Mouse (Mus musculus) midbrain, embryonic 13.5 days (tissue): ENCODE measurements around the gene Tmem50b. TPM values are rescaled to one million over a fixed set of nuclear protein-coding genes. Genes with fewer than 3 reads are reported as not detected.

ENCODE experiments used
- ATAC-seq: fragments of 200-750 bp; cut with Nextera tagmentation; 2 replicates; pipeline ENCODE4 v1.8.0; 2017; ENCODE audit warnings: mild to moderate bottlenecking, moderate TSS enrichment, moderate library complexity
- H3K27ac ChIP-seq: fragments of 300-500 bp; sonication (generic); 2 replicates; pipeline ENCODE4 v1.5.1; 2015; ENCODE audit warnings: inconsistent platforms, mild to moderate bottlenecking, moderate library complexity
- H3K27me3 ChIP-seq: fragments of 300-500 bp; sonication (generic); 2 replicates; pipeline ENCODE4 v1.6.1; 2015; ENCODE audit warnings: mild to moderate bottlenecking, inconsistent platforms
- H3K36me3 ChIP-seq: fragments of 300-500 bp; sonication (generic); 2 replicates; pipeline ENCODE4 v1.6.1; 2015; ENCODE audit warnings: mild to moderate bottlenecking, inconsistent platforms
- H3K4me1 ChIP-seq: fragments of 300-500 bp; sonication (generic); replicated peaks from 2 replicates; pipeline ENCODE4 v1.6.1; 2015; ENCODE audit warnings: inconsistent platforms
- H3K4me2 ChIP-seq: fragments of 300-500 bp; sonication (generic); replicated peaks from 2 replicates; pipeline ENCODE4 v1.6.1; 2015; ENCODE audit warnings: moderate library complexity, mild to moderate bottlenecking, inconsistent platforms
- H3K4me3 ChIP-seq: fragments of 300-500 bp; sonication (generic); replicated peaks from 2 replicates; pipeline ENCODE4 v1.5.1; 2015; ENCODE audit warnings: mild to moderate bottlenecking, inconsistent platforms
- H3K9ac ChIP-seq: fragments of 300-500 bp; sonication (generic); replicated peaks from 2 replicates; pipeline ENCODE4 v1.6.1; 2015; ENCODE audit warnings: mild to moderate bottlenecking, inconsistent platforms
- H3K9me3 ChIP-seq: fragments of 300-500 bp; sonication (generic); 2 replicates; pipeline ENCODE4 v1.6.1; 2016; ENCODE audit warnings: mild to moderate bottlenecking, inconsistent platforms
- WGBS: fragments of 180-500 bp; shearing (Covaris S2); methylation state at CpG from one replicate; pipeline ENCODE4 v1.1.7; 2015; 5-methylcytosine and 5-hydroxymethylcytosine counted together
- polyA plus RNA-seq: library from polyadenylated mRNA; unstranded; fragments of >200 nt; fragmentation: Nextera tagmentation; extraction: Ambion mirVana; gene quantifications from 2 replicates; pipeline ENCODE4 v1.2.1, GENCODE M21; 2015

Tmem50b gene
- polyA plus RNA-seq, 1 experiment from 2014 or later: 55.1 TPM

DNA sequence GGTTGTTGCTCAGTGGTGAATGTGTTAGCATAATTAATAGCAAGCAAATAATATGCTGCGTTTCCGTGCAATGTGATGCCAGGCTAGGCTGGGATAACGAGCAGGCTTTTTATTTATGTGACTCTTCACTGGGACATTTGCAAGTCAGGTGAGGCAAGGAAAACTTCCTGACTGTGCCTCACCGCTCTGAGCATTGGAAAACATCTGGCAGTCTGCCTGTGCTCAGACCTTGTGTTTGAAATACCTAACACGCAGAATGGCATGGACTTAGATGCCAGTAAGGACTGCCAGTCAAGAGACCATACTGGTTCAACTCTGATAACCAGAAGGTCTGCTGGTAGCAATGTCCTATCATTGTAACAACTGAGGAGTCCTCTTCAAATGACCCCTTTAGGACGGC is 7.6 kb upstream of the Tmem50b start:
- no peak for ATAC-seq
- H3K4me3 ChIP-seq: no peak overlapping the region

GRCm38 (mm10) chr16:91601693-91602092 is 4.1 kb upstream of the Tmem50b start:
- H3K9ac ChIP-seq: no peak overlapping the region
- 85% methylated on average over 9 of the region's 9 CpGs for WGBS
- no peak for ATAC-seq
- H3K27ac ChIP-seq: no peak overlapping the region
- no peaks in the 10 kb centered on the region for H3K9me3 ChIP-seq
- peaks cover 2% of the 10 kb centered on the region for H3K4me1 ChIP-seq
- no peaks in the 10 kb centered on the region for H3K36me3 ChIP-seq
- H3K27me3 ChIP-seq: peaks cover 16% of the 10 kb centered on the region
- no peak overlapping the region for H3K4me2 ChIP-seq
- no peak overlapping the region for H3K4me3 ChIP-seq

More for the DNA sequence above, 7.6 kb upstream of the Tmem50b start:
- Histone ChIP-seq H3K9ac (no peak overlapping the region), H3K27me3 (0 out of 2 replicates have a peak, but pooled peaks cover 3% of the 10 kb centered on the region), H3K36me3 (no peaks in the 10 kb centered on the region), H3K9me3 (no peaks in the 10 kb centered on the region), H3K27ac (no peak overlapping the region), H3K4me2 (no peak overlapping the region), H3K4me1 (no peaks in the 10 kb centered on the region)
- 85% methylated on average over 6 of the region's 6 CpGs for WGBS

GRCm38 (mm10) chr16:91601081-91601480 is 3.5 kb upstream of the Tmem50b start:
- Histone ChIP-seq H3K9me3 (no peaks in the 10 kb centered on the region), H3K27me3 (peaks cover 16% of the 10 kb centered on the region), H3K4me1 (peaks cover 7% of the 10 kb centered on the region), H3K4me2 (no peak overlapping the region), H3K36me3 (no peaks in the 10 kb centered on the region), H3K9ac (no peak overlapping the region), H3K4me3 (no peak overlapping the region), H3K27ac (no peak overlapping the region)
- WGBS: 86% methylated on average over 4 of the region's 4 CpGs
- ATAC-seq: no peak

GRCm38 (mm10) chr16:91599242-91599641 is 1.6 kb upstream of the Tmem50b start:
- no peaks in the 10 kb centered on the region for H3K36me3 ChIP-seq
- H3K4me1 ChIP-seq: peaks cover 12% of the 10 kb centered on the region
- no peak overlapping the region for H3K4me3 ChIP-seq
- no peak overlapping the region for H3K9ac ChIP-seq
- no peak overlapping the region for H3K27ac ChIP-seq
- no peak overlapping the region for H3K4me2 ChIP-seq
- peaks cover 16% of the 10 kb centered on the region for H3K27me3 ChIP-seq
- no peak for ATAC-seq
- no peaks in the 10 kb centered on the region for H3K9me3 ChIP-seq

GRCm38 (mm10) chr16:91596779-91597671 is 575 bp downstream of the Tmem50b start:
- Histone ChIP-seq H3K9ac (peak overlapping the region; percentile 84), H3K4me3 (peak overlapping the region; percentile 79), H3K9me3 (no peaks in the 10 kb centered on the region), H3K27ac (peak overlapping the region; percentile 74), H3K27me3 (peaks cover 16% of the 10 kb centered on the region), H3K36me3 (no peaks in the 10 kb centered on the region), H3K4me2 (peak overlapping the region; percentile 88), H3K4me1 (peaks cover 12% of the 10 kb centered on the region)
- peak; percentile 5 for ATAC-seq
- WGBS: under 1% methylated on average over 67 of the region's 75 CpGs

- H3K9ac ChIP-seq: peak overlapping the region; percentile 84; the same call in 1 of the 2 replicates
- H3K27ac ChIP-seq: no peak overlapping the region
- peaks cover 12% of the 10 kb centered on the region for H3K4me1 ChIP-seq
- H3K27me3 ChIP-seq: peaks cover 16% of the 10 kb centered on the region
- peak overlapping the region; percentile 88 for H3K4me2 ChIP-seq
- peaks cover 6% of the 10 kb centered on the region; the same call in 1 of the 2 replicates for H3K36me3 ChIP-seq
- H3K4me3 ChIP-seq: peak overlapping the region; percentile 79
- H3K9me3 ChIP-seq: no peaks in the 10 kb centered on the region
- ATAC-seq: no peak
- 21% methylated on average over 9 of the region's 9 CpGs for WGBS
Measured at GRCm38 (mm10) chr16:91596397-91596778, 1.2 kb downstream of the Tmem50b start.

DNA sequence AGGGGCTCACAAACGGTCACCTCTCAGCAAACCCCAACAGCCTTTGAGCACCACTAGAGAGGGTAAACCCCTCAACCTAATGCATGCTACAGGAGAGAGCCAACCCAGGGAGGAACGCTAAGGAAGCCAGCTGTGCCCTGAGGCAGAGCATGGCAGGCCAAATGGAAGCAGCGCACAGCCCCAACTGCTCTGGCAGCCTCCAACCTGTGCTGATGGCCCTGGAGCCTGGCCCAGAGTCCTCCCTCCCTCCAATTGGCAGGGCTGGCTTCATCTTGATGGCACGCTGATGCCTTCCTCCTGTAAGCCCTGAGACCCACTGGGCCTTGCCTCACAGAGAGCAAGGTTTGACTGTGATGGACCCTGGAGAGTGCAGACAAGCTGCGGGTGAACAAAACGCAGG is 2.5 kb downstream of the Tmem50b start:
- WGBS: 86% methylated on average over 6 of the region's 6 CpGs
- H3K27me3 ChIP-seq: peaks cover 13% of the 10 kb centered on the region
- H3K9ac ChIP-seq: no peak overlapping the region
- no peak overlapping the region for H3K4me2 ChIP-seq
- H3K4me3 ChIP-seq: no peak overlapping the region
- no peak overlapping the region for H3K27ac ChIP-seq
- no peak for ATAC-seq
- peaks cover 6% of the 10 kb centered on the region; the same call in 1 of the 2 replicates for H3K36me3 ChIP-seq
- no peaks in the 10 kb centered on the region for H3K9me3 ChIP-seq
- peaks cover 12% of the 10 kb centered on the region for H3K4me1 ChIP-seq

- no peaks in the 10 kb centered on the region for H3K9me3 ChIP-seq
- no peak overlapping the region for H3K4me2 ChIP-seq
- peaks cover 6% of the 10 kb centered on the region; the same call in 1 of the 2 replicates for H3K36me3 ChIP-seq
- H3K4me3 ChIP-seq: no peak overlapping the region
- 88% methylated on average over 3 of the region's 3 CpGs for WGBS
- H3K27ac ChIP-seq: no peak overlapping the region
- H3K4me1 ChIP-seq: peaks cover 12% of the 10 kb centered on the region
- no peak for ATAC-seq
- H3K9ac ChIP-seq: no peak overlapping the region
- peaks cover under 1% of the 10 kb centered on the region; the same call in 1 of the 2 replicates for H3K27me3 ChIP-seq
Measured at GRCm38 (mm10) chr16:91593262-91593661, 4.3 kb downstream of the Tmem50b start.

DNA sequence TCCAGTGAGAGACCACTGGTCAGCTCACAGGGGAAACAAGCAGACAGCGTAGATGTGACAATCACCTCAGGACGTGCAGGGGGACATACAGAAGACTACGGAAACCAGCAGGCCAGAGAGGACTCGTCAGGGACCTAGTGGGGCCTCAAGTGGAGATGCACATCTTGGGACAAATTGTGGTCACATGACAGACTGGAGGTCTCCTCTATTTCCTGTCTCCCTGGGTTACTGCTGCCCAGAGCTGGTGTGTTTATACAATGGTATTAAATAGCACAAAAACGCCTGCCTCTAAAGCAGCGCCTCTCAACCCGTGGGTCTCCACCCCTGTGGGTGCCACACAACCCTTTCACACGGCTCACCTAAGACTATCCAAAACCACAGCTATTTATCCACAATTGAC is 5.4 kb downstream of the Tmem50b start:
- no peak overlapping the region for H3K9ac ChIP-seq
- H3K4me1 ChIP-seq: peaks cover 12% of the 10 kb centered on the region
- ATAC-seq: no peak
- no peak overlapping the region for H3K27ac ChIP-seq
- H3K4me3 ChIP-seq: no peak overlapping the region
- no peaks in the 10 kb centered on the region for H3K27me3 ChIP-seq
- WGBS: 80% methylated on average over 8 of the region's 8 CpGs
- no peaks in the 10 kb centered on the region for H3K9me3 ChIP-seq
- H3K36me3 ChIP-seq: peaks cover 6% of the 10 kb centered on the region; the same call in 1 of the 2 replicates
- H3K4me2 ChIP-seq: no peak overlapping the region

- no peaks in the 10 kb centered on the region for H3K9me3 ChIP-seq
- H3K27me3 ChIP-seq: no peaks in the 10 kb centered on the region
- H3K9ac ChIP-seq: no peak overlapping the region
- H3K4me1 ChIP-seq: no peaks in the 10 kb centered on the region
- no peak for ATAC-seq
- H3K4me3 ChIP-seq: no peak overlapping the region
- 91% methylated on average over 3 of the region's 3 CpGs for WGBS
- no peak overlapping the region for H3K27ac ChIP-seq
- H3K4me2 ChIP-seq: no peak overlapping the region
- H3K36me3 ChIP-seq: peaks cover 25% of the 10 kb centered on the region
Measured at GRCm38 (mm10) chr16:91588703-91589102, 8.9 kb downstream of the Tmem50b start.

GRCm38 (mm10) chr16:91587730-91588453 is 9.7 kb downstream of the Tmem50b start:
- WGBS: 57% methylated on average over 6 of the region's 6 CpGs
- no peak overlapping the region for H3K4me2 ChIP-seq
- ATAC-seq: no peak
- H3K4me1 ChIP-seq: no peaks in the 10 kb centered on the region
- H3K9ac ChIP-seq: no peak overlapping the region
- H3K9me3 ChIP-seq: no peaks in the 10 kb centered on the region
- no peak overlapping the region for H3K27ac ChIP-seq
- no peaks in the 10 kb centered on the region for H3K27me3 ChIP-seq
- peaks cover 28% of the 10 kb centered on the region for H3K36me3 ChIP-seq
- H3K4me3 ChIP-seq: no peak overlapping the region

DNA sequence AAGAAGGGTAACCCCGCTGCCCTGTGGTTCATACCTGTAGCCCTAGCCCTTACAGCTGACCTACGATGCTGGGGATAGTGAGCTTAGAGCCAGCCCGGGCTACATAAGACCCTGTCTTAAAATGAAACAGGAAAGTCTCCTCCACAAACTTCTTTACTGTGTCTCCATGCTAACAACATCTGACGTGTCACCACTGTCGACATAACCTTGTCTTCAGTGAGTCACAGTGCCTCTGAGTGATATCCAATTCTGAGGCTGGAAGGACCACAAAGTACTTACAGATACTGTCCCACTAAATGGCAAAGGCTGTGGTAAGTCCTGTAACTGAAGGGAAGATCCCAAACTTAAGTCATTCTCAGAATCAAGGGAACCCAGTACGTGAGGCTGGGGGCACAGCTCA is 11.4 kb downstream of the Tmem50b start:
- Histone ChIP-seq H3K27me3 (no peaks in the 10 kb centered on the region), H3K4me3 (no peak overlapping the region), H3K4me1 (no peaks in the 10 kb centered on the region), H3K9ac (no peak overlapping the region), H3K9me3 (no peaks in the 10 kb centered on the region), H3K36me3 (peaks cover 34% of the 10 kb centered on the region), H3K27ac (no peak overlapping the region), H3K4me2 (no peak overlapping the region)
- ATAC-seq: no peak
- 91% methylated on average over 6 of the region's 6 CpGs for WGBS
